Mouse (Mus musculus) CH12.LX (cell line): Measurements from ENCODE around the gene Rbm25. TPM values are rescaled to one million over a fixed set of nuclear protein-coding genes. Genes with fewer than 3 reads are reported as not detected.

Source experiments
- DNase-seq: peaks from one replicate; pipeline ENCODE4 v3.0.0-alpha.2; 2013; ENCODE audit errors: extremely low read depth
- H3K27ac ChIP-seq: 2 replicates; pipeline ENCODE4 v1.5.1; 2012; ENCODE audit warnings: low read depth, mild to moderate bottlenecking, control low read depth, moderate library complexity; ENCODE audit not compliant: insufficient read depth
- H3K27me3 ChIP-seq: replicated peaks from 2 replicates; pipeline ENCODE3; 2012; ENCODE audit warnings: inconsistent platforms
- H3K36me3 ChIP-seq, 2 experiments: replicated peaks in 1 of 2; 2 replicates each; pipeline versions ENCODE3 to v1.6.1; 2012; ENCODE audit warnings: inconsistent platforms in 1 of 2, low read length in 1 of 2, mild to moderate bottlenecking in 1 of 2, mixed read lengths in 1 of 2, moderate library complexity in 1 of 2; ENCODE audit not compliant: control insufficient read depth in 1 of 2, insufficient read depth in 1 of 2
- H3K4me1 ChIP-seq, 2 experiments: 2 replicates each; pipeline ENCODE4 v1.6.1; 2012; ENCODE audit warnings: inconsistent platforms in 1 of 2, moderate library complexity in 1 of 2; ENCODE audit not compliant: insufficient read depth in 2 of 2, control insufficient read depth in 1 of 2
- H3K4me2 ChIP-seq: 2 replicates; pipeline ENCODE4 v1.6.1; 2012; ENCODE audit warnings: low read depth, mild to moderate bottlenecking, control low read depth; ENCODE audit not compliant: poor library complexity, insufficient read depth, severe bottlenecking
- H3K4me3 ChIP-seq, 3 experiments: fragments of 150-350 bp in 1 of 3; sonication (generic) in 1 of 3; replicated peaks in 1 of 3; 2 replicates each; pipeline versions ENCODE3 to v1.5.1; 2011 to 2012; ENCODE audit warnings: low read depth in 2 of 3, low read length in 2 of 3, mild to moderate bottlenecking in 2 of 3, moderate library complexity in 2 of 3, control low read depth in 1 of 3, improper control_type of control experiment in 1 of 3, inconsistent platforms in 1 of 3, mixed read lengths in 1 of 3; ENCODE audit not compliant: poor library complexity in 1 of 3
- H3K79me2 ChIP-seq: replicated peaks from 2 replicates; pipeline ENCODE4 v1.6.1; 2012; ENCODE audit warnings: mild to moderate bottlenecking, moderate library complexity; ENCODE audit not compliant: control insufficient read depth, poor library complexity, insufficient read depth, severe bottlenecking; ENCODE audit errors: extremely low read depth
- H3K9ac ChIP-seq: 2 replicates; pipeline ENCODE4 v1.6.1; 2012; ENCODE audit warnings: low read depth, mild to moderate bottlenecking, control low read depth, moderate library complexity; ENCODE audit not compliant: insufficient read depth
- H3K9me3 ChIP-seq: replicated peaks from 2 replicates; pipeline ENCODE3; 2012; ENCODE audit warnings: low read length, inconsistent platforms, mixed read lengths
- CHD2 ChIP-seq: IDR thresholded peaks from 2 replicates; pipeline ENCODE4 v1.6.1; 2011; ENCODE audit warnings: low read length, improper control_type of control experiment
- E2F4 ChIP-seq: IDR thresholded peaks from 2 replicates; pipeline ENCODE4 v1.6.1; 2011; ENCODE audit warnings: low read depth, low read length, improper control_type of control experiment; ENCODE audit not compliant: insufficient replicate concordance
- GABPA ChIP-seq: IDR thresholded peaks from 2 replicates; pipeline ENCODE4 v1.6.1; 2012; ENCODE audit warnings: low read depth, low read length, improper control_type of control experiment, inconsistent platforms; ENCODE audit not compliant: insufficient replicate concordance
- HCFC1 ChIP-seq: IDR thresholded peaks from 2 replicates; pipeline ENCODE4 v1.6.1; 2012; ENCODE audit warnings: low read depth, mild to moderate bottlenecking, inconsistent platforms, low read length, improper control_type of control experiment
- JUN ChIP-seq: IDR thresholded peaks from 2 replicates; pipeline ENCODE4 v1.6.1; 2011; ENCODE audit warnings: low read depth, mild to moderate bottlenecking, low read length, improper control_type of control experiment, moderate library complexity; ENCODE audit not compliant: insufficient read depth
- MAFK ChIP-seq: IDR thresholded peaks from 2 replicates; pipeline ENCODE4 v1.6.1; 2011; ENCODE audit warnings: low read length, improper control_type of control experiment; ENCODE audit not compliant: insufficient replicate concordance
- MAX ChIP-seq: IDR thresholded peaks from 2 replicates; pipeline ENCODE4 v1.6.1; 2011; ENCODE audit warnings: low read length, improper control_type of control experiment
- MAZ ChIP-seq: IDR thresholded peaks from 2 replicates; pipeline ENCODE4 v1.6.1; 2012; ENCODE audit warnings: low read depth, mild to moderate bottlenecking, inconsistent platforms, low read length, improper control_type of control experiment, moderate library complexity
- MEF2A ChIP-seq: IDR thresholded peaks from 2 replicates; pipeline ENCODE4 v1.6.1; 2014; ENCODE audit warnings: low read depth, mild to moderate bottlenecking, inconsistent platforms, low read length, improper control_type of control experiment, borderline replicate concordance
- MXI1 ChIP-seq: IDR thresholded peaks from 2 replicates; pipeline ENCODE4 v1.6.1; 2011; ENCODE audit warnings: mild to moderate bottlenecking, low read depth, low read length, improper control_type of control experiment
- PAX5 ChIP-seq: IDR thresholded peaks from 2 replicates; pipeline ENCODE4 v1.6.1; 2012; ENCODE audit warnings: low read length, inconsistent platforms, mixed read lengths
- SMC3 ChIP-seq: IDR thresholded peaks from 2 replicates; pipeline ENCODE4 v1.6.1; 2011; ENCODE audit warnings: low read depth, low read length, improper control_type of control experiment
- TCF12 ChIP-seq: IDR thresholded peaks from 2 replicates; pipeline ENCODE4 v1.6.1; 2014; ENCODE audit warnings: low read depth, mild to moderate bottlenecking, inconsistent platforms, low read length, improper control_type of control experiment
- UBTF ChIP-seq: IDR thresholded peaks from 2 replicates; pipeline ENCODE4 v1.6.1; 2012; ENCODE audit warnings: low read depth, mild to moderate bottlenecking, inconsistent platforms, low read length, improper control_type of control experiment, moderate library complexity
- USF1 ChIP-seq: IDR thresholded peaks from 2 replicates; pipeline ENCODE4 v1.6.1; 2014; ENCODE audit warnings: low read depth, mild to moderate bottlenecking, inconsistent platforms, low read length, improper control_type of control experiment
- ZC3H11A ChIP-seq: IDR thresholded peaks from 2 replicates; pipeline ENCODE4 v1.6.1; 2012; ENCODE audit warnings: low read depth, mild to moderate bottlenecking, inconsistent platforms, low read length, improper control_type of control experiment
- ZMIZ1 ChIP-seq: IDR thresholded peaks from 2 replicates; pipeline ENCODE4 v1.6.1; 2012; ENCODE audit warnings: low read depth, mild to moderate bottlenecking, inconsistent platforms, low read length, improper control_type of control experiment
- dilution Hi-C: fragments of 300-500 bp; cut with MboI; formaldehyde crosslinking; loops from 2 replicates; pipeline ENCODE4 v1.14.3; 2020; ENCODE audit warnings: low sequenced_read_pairs; ENCODE audit not compliant: extremely low pct_unique_long_range_greater_than_20kb, extremely low pct_ligation_motif_present
- in situ Hi-C: fragments of 300-500 bp; cut with MboI; formaldehyde crosslinking; loops from 3 replicates; pipeline ENCODE4 v1.14.3; 2019; ENCODE audit warnings: low sequenced_read_pairs, low pct_ligation_motif_present, low pct_unique_long_range_greater_than_20kb, mixed read lengths
- polyA plus RNA-seq: library from polyadenylated mRNA; unstranded; fragments of >175 nt; gene quantifications from 2 replicates; pipeline ENCODE4 v1.2.1, GENCODE M21; 2012; ENCODE audit warnings: low read depth; ENCODE audit not compliant: insufficient read length
- total RNA-seq, 2 experiments: library from RNA; depleted of rRNA; stranded (reverse); fragments of 300-350 nt in 1 of 2; fragments of >200 nt in 1 of 2; gene quantifications; 2 replicates each; pipeline ENCODE4 v1.2.3; 2012 to 2014

Gene Rbm25
- total and polyA plus RNA-seq, 3 experiments = 58.6 to 227 (median 97.5) TPM

- no peak overlapping the region for H3K27ac ChIP-seq
- dilution Hi-C loops (no loop called here), in situ Hi-C loops (no loop called here)
- H3K9me3 ChIP-seq = no peaks in the 10 kb centered on the region
- no peak for DNase-seq
- TF ChIP-seq JUN (no peak), HCFC1 (no peak), TCF12 (no peak), MAFK (no peak), ZMIZ1 (no peak), GABPA (no peak), ZC3H11A (no peak)
- H3K36me3 ChIP-seq = peaks cover 11 to 60% of the 10 kb centered on the region in 2 experiments
- H3K4me2 ChIP-seq = no peak overlapping the region
- peaks cover 12 to 35% of the 10 kb centered on the region in 2 experiments for H3K4me1 ChIP-seq
- no peaks in the 10 kb centered on the region for H3K27me3 ChIP-seq
- no peak overlapping the region for H3K4me3 ChIP-seq
- peaks cover 38% of the 10 kb centered on the region for H3K79me2 ChIP-seq
- H3K9ac ChIP-seq = no peak overlapping the region
Measured at GRCm38 (mm10) chr12:83698637-83699036, 67.6 kb downstream of the Rbm25 start.

- no peak for DNase-seq
- dilution Hi-C loops (no loop called here), in situ Hi-C loops (no loop called here)
- no peak overlapping the region for H3K4me3 ChIP-seq
- H3K4me1 ChIP-seq = peaks cover 0 to 11% of the 10 kb centered on the region in 2 experiments; a peak in 1 of 4 replicates
- no peaks in the 10 kb centered on the region for H3K27me3 ChIP-seq
- no peak overlapping the region for H3K27ac ChIP-seq
- peaks cover 12% of the 10 kb centered on the region for H3K79me2 ChIP-seq
- TF ChIP-seq CHD2 = no peak
- no peak for TF ChIP-seq USF1
- no peak for TF ChIP-seq SMC3
- TF ChIP-seq MAZ = no peak
- no peak for TF ChIP-seq MAX
- no peak for TF ChIP-seq MEF2A
- TF ChIP-seq E2F4 = no peak
- no peak for TF ChIP-seq MAFK
- no peak for TF ChIP-seq JUN
- TF ChIP-seq UBTF = no peak
- TF ChIP-seq MXI1 = no peak
- no peak for TF ChIP-seq PAX5
- no peak overlapping the region for H3K9ac ChIP-seq
- H3K36me3 ChIP-seq = peaks cover 14 to 77% of the 10 kb centered on the region in 2 experiments
- H3K4me2 ChIP-seq = no peak overlapping the region
- H3K9me3 ChIP-seq = no peaks in the 10 kb centered on the region
Measured at GRCm38 (mm10) chr12:83701608-83702007, 70.6 kb downstream of the Rbm25 start.
